Mouse (Mus musculus) kidney, adult 18-20 months (tissue): Measurements from ENCODE around the gene Megf8.

ENCODE experiments used
- DNase-seq: peaks from one replicate; pipeline ENCODE4 v3.0.0; 2021

The Megf8 gene

GRCm38 (mm10) chr7:25316532-25317445, at the start of gene Megf8:
Gene Megf8 (plus strand): TSS chr7:25317164.
- DNase-seq, result peak; percentile 95

- DNase-seq, result peak; percentile 100
Measured at GRCm38 (mm10) chr7:25267301-25267750, 49.6 kb upstream of the Megf8 start, which contains the start of gene Cic. Gene Cic (plus strand): TSS chr7:25267704.

- peak; percentile 98 for DNase-seq
Measured at GRCm38 (mm10) chr7:25267751-25268463, 49.1 kb upstream of the Megf8 start.

- no peak for DNase-seq
Measured at GRCm38 (mm10) chr7:25268588-25268987, 48.4 kb upstream of the Megf8 start.

GRCm38 (mm10) chr7:25269029-25269428, 47.9 kb upstream of the Megf8 start:
- no peak for DNase-seq

- DNase-seq, result no peak
Measured at GRCm38 (mm10) chr7:25269545-25270271, 47.3 kb upstream of the Megf8 start.

- DNase-seq, result no peak
Measured at GRCm38 (mm10) chr7:25270652-25271633, 46.0 kb upstream of the Megf8 start.

- no peak for DNase-seq
Measured at GRCm38 (mm10) chr7:25271651-25272444, 45.1 kb upstream of the Megf8 start.

GRCm38 (mm10) chr7:25272445-25273258, 44.3 kb upstream of the Megf8 start:
- DNase-seq, result no peak

GRCm38 (mm10) chr7:25273259-25274241, 43.4 kb upstream of the Megf8 start:
- DNase-seq, result no peak

- DNase-seq, result no peak
Measured at GRCm38 (mm10) chr7:25274571-25274970, 42.4 kb upstream of the Megf8 start.

GRCm38 (mm10) chr7:25274996-25275395, 42.0 kb upstream of the Megf8 start:
- DNase-seq, result no peak

GRCm38 (mm10) chr7:25275555-25276298, 41.2 kb upstream of the Megf8 start:
- no peak for DNase-seq

- DNase-seq, result no peak
Measured at GRCm38 (mm10) chr7:25277405-25277804, 39.6 kb upstream of the Megf8 start.

GRCm38 (mm10) chr7:25277998-25278340, 39.0 kb upstream of the Megf8 start:
- no peak for DNase-seq

GRCm38 (mm10) chr7:25278341-25279075, 38.5 kb upstream of the Megf8 start:
- peak; percentile 84 for DNase-seq
